Mouse (Mus musculus): ENCODE measurements around the gene Pcdh19.

DNA sequence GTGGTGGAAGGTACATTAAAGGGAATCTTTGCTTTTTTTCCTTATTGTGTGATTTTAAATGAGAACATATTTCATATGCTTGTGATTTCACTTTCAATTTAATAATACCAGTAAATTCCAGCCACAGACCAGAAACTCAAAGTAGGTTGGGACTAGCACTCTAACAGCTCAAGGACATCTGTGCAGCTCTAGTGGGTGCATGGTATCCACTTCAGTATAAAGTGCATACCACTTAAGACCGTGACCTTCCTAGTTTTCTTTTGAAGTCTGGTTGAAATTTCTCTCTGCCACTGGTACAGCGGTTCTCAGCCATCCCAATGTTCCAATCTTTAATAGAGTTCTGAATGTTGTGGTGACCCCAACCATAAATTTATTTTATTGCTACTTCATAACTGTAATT, 47.1 kb upstream of the Pcdh19 start:
- no peak for TF ChIP-seq EP300 (IDR thresholded peaks at IDR 0.05; ENCODE audit: low read depth)
- no peak for TF ChIP-seq CTCF (IDR thresholded peaks at IDR 0.05; ENCODE audit: low read depth)

Measured in liver, postnatal 0 days (tissue).